Mouse (Mus musculus): ENCODE measurements around the gene Nrros. TPM values are rescaled to one million over a fixed set of nuclear protein-coding genes. Genes with fewer than 3 reads are reported as not detected.

Nrros gene
- polyA plus RNA-seq (2017; shearing (Covaris generic)), result 10 to 100 TPM; 61.7 to 77.0 TPM

- ATAC-seq, result peak; percentile 90
Measured at GRCm38 (mm10) chr16:32165281-32165821, at the start of gene Nrros. Gene Nrros (minus strand): TSS chr16:32165594.

- ATAC-seq, result peak; percentile 56
Measured at GRCm38 (mm10) chr16:32214804-32215576, 49.6 kb upstream of the Nrros start.

DNA sequence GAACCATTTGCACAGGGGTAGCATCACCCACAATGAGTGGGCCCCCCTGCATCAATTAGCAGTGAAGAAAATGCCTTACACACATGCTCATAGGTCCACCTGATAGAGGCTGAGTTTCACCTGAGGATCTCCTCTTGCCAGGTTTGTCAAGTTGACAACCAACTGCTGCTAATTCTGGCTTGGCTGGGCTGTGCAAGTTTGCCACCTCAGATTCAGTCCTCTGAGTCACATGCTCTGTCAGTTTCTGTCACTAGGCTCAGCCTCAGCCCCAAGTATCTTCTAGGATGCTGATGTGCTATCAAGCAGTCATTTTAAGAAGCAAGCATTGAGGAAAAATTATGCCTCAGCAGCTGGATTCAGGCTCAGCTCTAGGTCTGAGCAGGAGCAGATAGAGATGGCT, 48.8 kb upstream of the Nrros start:
- ATAC-seq, result no peak

DNA sequence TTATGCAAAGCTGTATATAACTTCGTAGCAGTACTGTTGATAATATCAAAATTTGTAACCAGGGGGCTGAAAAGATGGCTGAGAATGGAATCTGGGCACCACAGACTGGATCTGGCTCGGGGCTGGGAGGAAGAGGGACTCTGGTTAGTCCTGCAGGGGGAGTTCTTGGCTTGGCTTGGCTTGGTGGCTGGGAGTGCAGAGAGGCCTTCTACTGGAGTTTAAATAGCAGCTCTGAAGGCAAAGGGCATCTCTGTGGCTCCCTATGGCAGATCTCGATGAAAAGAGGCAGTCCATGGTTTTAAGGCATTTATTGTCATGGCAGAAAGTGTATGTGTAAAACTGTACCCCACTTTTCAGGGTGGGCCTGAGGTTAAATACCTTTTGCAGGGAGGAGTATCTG, 39.5 kb upstream of the Nrros start:
- no peak for ATAC-seq

GRCm38 (mm10) chr16:32202681-32203080, 37.3 kb upstream of the Nrros start:
- ATAC-seq, result peak; percentile 80

GRCm38 (mm10) chr16:32201004-32201325, 35.6 kb upstream of the Nrros start:
- no peak for ATAC-seq

DNA sequence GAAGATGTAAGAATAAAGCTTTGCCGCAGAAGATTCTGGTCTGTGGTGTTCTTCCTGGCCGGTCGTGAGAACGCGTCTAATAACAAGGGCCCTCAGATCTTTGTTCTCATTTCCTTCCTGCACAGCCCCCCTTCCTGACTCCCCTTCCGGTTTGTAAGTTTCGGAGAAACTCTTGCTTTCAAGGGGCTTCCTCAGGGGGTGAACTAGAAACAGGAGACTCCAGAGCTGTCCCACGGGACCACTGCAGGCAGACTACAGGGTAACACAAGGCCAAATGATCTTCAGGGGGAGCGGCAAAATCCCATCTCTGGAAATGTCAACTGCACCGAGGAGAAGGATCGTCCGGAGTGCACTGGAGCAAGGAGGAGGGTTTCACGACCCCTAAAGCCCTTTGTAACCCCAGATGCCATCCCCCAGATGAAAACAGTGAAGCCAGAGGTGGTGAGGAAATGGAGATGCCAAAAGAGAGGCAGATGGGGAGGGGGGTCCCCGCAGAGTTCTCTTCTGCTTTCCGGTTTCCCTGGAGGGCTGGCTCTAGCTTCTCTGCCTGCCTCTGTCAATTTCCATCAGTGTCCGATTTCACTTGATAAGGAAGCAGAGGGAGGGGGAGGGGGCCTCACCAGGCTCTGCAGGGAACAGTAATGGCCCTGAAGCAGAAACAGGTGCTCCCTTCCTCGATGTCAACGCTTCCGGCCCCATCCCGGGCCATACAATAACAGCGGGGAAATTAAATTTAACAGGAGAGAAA, 35.0 kb upstream of the Nrros start:
- peak; percentile 61 for ATAC-seq

DNA sequence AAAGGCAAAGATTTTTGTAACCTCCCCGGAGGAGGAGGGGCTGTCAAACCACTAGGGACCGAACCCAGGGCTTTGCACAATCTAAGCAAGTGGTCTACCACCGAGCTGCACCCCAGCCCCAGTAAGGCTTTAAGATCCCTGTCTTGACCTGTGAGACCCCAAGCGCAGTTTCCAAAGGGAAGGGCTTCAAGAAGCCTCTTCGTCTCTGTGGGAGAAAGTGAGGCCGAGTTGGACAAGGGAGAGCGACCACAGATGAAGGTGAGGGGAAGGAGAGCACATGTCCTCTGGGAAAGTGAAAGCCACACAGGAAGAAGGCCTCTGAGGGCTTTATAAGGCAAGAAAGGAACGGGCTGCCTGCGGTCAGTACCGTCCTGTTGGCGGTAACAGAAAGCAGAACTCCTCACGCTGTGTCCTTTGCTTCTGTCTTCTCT, 24.6 kb upstream of the Nrros start:
- peak; percentile 93 for ATAC-seq

GRCm38 (mm10) chr16:32189109-32189508, 23.7 kb upstream of the Nrros start:
- no peak for ATAC-seq

DNA sequence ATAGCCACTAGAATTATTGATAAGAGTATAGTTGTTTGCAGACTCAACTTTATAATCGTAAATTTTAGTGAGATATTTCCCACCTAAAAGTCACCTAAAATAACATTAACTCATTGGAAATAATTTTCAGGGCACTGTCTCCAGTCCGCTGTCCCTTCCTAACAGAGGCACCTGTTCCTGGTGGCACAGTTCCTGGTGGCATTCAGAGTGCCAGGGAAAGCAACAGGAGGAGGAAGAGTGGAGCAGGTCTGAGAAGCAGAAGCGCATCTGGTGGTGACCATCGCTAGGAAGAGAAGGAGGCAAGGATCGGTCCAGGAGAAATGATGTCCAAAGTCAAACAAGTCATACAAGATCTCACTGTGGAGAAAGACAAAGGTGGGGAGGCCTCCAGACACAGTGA, 20.7 kb upstream of the Nrros start:
- no peak for ATAC-seq

DNA sequence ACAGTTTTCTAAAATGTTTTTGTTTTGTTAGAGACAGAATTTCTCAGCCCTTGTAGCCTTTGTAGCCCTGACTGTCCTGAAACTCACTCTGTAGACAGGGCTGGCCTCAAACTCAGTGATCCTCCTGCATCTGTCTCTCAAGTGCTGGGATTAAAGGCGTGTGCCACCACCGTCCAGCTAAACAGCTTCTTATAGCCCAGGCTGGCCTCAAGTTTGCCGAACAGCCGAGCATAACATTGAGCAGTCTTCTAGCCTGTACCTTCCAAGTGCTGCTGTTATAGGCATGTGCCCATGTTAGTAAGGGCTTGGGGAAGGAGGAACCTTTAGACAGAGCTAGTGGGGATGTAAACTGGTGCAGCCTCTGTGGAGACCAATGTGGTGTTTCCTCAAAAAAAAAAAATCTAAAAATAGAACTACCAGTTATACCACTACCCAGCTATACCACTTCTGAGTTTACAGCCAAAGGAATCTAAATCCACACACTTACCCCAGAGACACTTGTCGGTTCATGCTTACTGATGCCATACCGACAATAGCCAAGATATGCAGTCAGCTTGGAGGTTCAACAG, 14.0 kb upstream of the Nrros start, which contains the start of gene Bex6:
TSS of gene Bex6 (plus strand) at position 491 of the 569 bp plus-strand sequence.
- no peak for ATAC-seq

DNA sequence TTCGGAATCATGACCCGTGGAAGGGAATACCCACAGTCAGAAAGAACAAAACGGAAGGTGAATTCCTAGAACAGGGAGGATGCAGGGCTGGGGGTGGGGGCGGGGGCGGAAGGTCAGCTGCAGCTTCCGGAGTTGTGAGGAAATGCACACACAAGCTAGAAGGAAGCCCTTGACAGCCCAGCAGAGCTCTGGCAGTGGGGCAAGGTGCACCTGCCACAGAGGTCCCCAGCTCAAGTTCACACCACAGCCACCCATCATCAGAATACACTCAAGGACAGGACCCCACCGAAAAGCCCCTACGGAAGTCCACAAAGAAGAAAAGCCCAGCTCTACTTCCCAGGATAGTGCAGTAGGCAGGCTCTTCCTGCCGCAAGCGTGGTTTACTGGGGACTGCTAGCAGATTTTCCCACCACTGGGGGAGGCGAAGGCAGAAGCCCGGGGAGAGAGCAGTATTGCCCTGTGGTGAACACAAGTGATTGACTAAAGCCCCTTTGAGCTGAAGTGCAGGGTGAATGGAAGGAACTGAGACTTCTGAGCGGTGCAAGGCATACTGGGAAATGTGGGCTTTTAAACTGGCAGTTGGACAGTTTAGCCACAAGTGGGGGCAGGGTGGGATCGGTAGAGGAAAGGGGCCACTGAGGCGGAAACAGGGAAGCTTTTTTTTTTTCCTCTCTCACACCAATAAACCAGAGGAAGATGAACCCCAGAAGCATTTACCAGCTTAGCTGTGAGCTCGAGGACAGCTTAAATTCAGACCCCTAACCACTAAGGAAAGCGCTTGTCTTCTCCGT, 11.7 kb upstream of the Nrros start:
- peak; percentile 84 for ATAC-seq

DNA sequence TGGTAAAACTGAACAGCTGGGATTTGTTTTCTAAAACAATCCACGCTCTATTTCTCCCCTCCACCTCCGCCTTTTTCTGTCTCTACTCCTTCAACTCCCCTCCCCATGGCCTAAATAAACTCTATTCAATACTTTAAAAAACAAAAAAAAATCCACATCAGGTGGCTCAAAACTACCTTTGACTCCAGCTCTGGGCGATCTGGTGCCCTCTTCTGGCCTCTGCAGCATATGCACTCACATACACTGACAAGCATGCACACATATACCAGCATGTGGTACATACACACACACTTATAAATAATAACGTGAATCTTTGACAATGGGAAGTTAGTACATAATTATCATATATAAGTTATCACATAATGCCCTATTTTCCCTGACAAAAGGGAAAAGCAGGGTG, 9.6 kb upstream of the Nrros start:
- no peak for ATAC-seq

GRCm38 (mm10) chr16:32174340-32175005, 9.1 kb upstream of the Nrros start:
- no peak for ATAC-seq

- ATAC-seq, result no peak
Measured at GRCm38 (mm10) chr16:32173401-32173800, 8.0 kb upstream of the Nrros start.

- no peak for ATAC-seq
Measured at GRCm38 (mm10) chr16:32171031-32171731, 5.8 kb upstream of the Nrros start.

DNA sequence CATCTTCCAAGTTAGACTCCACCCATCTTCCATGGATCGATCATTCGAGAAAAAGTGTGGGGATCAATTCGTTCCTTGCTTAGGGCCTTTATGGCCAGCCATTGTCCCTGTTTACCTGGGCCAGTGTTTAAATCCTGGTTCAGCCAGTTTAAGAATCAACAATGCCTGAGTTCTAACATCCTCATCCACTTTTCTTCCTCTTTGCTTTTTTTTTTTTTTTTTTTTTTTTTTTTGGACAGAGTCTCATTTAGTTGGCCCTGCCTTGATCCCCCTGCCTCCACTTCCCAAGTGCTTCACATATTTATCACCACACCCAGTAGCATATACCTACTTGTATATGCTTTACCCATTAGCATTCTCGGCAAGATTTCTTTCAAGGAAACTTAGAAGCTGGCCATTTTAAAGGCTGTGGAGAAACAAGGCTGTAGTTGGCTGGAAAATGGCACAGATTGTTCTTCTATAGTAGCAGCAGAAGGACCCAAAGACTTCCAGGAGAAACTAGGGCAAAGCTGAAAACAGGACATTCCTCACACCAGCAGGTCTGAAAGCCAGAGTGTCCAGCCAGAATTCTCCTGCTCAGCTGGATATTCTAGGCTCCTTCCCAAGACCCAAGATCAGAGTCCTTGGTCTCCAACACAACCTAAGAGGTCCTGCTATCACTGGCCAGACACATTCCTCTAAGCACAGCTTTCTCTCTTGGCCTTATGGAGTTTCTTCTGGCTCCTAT, 2.6 kb upstream of the Nrros start:
- ATAC-seq, result no peak

- no peak for ATAC-seq
Measured at GRCm38 (mm10) chr16:32164396-32165027, 882 bp downstream of the Nrros start.

DNA sequence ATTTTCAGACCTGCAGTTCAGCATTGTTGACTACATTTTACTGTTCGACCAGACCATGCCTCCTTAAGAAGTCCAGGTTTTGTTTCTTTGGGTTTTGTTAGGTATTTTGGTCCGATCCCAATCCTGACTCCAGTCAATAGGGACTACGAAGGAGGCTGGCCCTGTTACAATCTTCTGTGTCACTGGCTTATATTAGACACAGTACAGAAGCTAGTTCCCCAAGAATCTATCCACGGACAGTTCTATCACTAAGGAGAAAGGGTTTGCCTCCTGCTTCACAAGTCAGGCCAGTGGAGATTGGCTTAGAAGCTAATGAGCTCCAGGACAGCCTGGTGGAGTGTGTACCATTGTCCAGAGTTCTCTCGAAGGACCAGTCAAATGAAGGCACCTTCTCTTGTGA, 1.5 kb downstream of the Nrros start:
- ATAC-seq, result no peak

GRCm38 (mm10) chr16:32163392-32163791, 2.0 kb downstream of the Nrros start:
- peak; percentile 60 for ATAC-seq

All from CD4-positive, CD25-positive, alpha-beta regulatory T cell, adult 4 months (primary cell).